Mouse (Mus musculus): ENCODE data around the gene Abcb4. TPM values are rescaled to one million over a fixed set of nuclear protein-coding genes. Genes with fewer than 3 reads are reported as not detected.
A peak's percentile ranks its signal among the peaks of the same experiment; 100 is the strongest.

Abcb4 gene
- polyA plus RNA-seq, 1 experiment from 2014 or later = not detected

DNA sequence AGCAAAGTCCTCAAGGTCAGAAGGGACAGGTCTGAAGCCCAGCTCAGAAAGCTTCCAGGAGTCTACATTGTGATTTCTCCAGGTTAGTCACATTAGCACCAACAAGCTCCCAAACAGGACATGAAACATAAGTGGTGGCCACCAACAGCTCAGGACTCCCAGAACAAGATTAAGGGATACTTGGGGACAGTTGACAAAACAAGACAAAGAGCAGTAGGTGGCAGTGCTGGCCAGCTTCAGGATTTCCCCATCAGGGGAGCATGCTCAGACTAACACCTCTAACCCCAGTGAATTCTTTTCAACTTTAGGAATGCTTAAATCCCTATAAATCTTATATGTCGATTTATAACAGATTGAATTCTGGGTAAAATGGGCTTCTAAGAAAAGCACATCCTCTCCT, 25.5 kb upstream of the Abcb4 start:
- no peaks in the 10 kb centered on the region for H3K9me3 ChIP-seq (ENCODE audit: control insufficient read depth, low read length)
- no peaks in the 10 kb centered on the region for H3K36me3 ChIP-seq (ENCODE audit: control insufficient read depth, insufficient read depth, low read length)
- H3K27ac ChIP-seq (ENCODE audit: low read depth, low read length) = no peak overlapping the region
- 0 out of 2 replicates have a peak, but pooled peaks have one; percentile 57 for ATAC-seq (ENCODE audit: low FRiP score, low TSS enrichment)
- no peak overlapping the region for H3K4me2 ChIP-seq (replicated peaks; ENCODE audit: low read depth, low read length)
- H3K4me3 ChIP-seq (ENCODE audit: low read length) = no peak overlapping the region
- H3K9ac ChIP-seq (ENCODE audit: low read depth, low read length) = no peak overlapping the region
- H3K4me1 ChIP-seq (ENCODE audit: control insufficient read depth, insufficient read depth, low read length) = no peaks in the 10 kb centered on the region
- no peaks in the 10 kb centered on the region for H3K27me3 ChIP-seq (ENCODE audit: control insufficient read depth, insufficient read depth, low read length)
- 7% methylated on average over 1 of the region's 1 CpGs for WGBS

DNA sequence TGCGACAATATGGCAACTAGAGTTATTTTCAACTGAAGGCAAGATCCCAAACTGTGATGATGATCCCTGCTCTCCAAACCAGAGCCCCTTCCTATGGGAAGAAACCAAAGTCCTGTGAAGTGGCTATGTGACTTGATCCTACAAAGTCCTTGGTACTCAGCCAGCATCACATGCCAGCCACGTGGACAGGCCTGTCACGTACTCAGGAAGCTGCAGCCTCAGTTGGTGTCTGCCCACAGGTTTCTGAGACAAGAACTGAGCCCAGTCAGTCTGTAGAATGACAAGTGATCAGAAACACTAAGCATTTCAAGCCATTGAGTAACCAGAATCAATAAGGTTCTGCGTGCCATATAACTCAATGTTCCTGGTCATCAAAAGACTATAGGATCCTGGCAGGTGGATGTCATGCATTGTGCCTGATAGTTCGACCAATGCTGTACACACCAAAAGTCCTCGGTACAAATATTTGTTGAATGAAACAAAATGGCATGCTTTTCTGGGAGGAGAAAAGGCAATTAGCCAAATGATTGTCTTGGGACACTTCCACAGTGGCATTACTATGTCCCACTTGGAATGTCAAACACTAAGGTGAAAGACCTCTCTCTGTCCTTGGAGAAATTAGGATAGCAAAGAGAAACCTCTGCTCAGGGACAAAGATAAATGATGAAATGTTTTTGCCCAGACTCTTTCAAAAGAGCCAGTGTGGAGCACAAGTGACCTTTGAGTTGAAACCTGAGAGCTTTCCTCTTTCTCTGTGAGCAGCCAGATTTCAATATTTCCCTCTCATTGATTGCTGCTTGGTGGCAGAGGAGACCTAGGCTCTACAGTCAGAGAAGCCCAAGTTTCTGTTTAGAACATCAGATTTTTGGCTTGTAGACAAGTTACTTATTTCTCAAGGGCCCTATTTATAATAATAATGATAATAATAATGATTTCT, 20.3 kb upstream of the Abcb4 start:
- no peak overlapping the region for H3K4me3 ChIP-seq (ENCODE audit: low read length)
- no peak overlapping the region for H3K4me2 ChIP-seq (replicated peaks; ENCODE audit: low read depth, low read length)
- no peaks in the 10 kb centered on the region for H3K27me3 ChIP-seq (ENCODE audit: control insufficient read depth, insufficient read depth, low read length)
- H3K9me3 ChIP-seq (ENCODE audit: control insufficient read depth, low read length) = no peaks in the 10 kb centered on the region
- 91% methylated on average over 6 of the region's 6 CpGs for WGBS
- no peaks in the 10 kb centered on the region for H3K36me3 ChIP-seq (ENCODE audit: control insufficient read depth, insufficient read depth, low read length)
- H3K27ac ChIP-seq (ENCODE audit: low read depth, low read length) = no peak overlapping the region
- no peak overlapping the region for H3K9ac ChIP-seq (ENCODE audit: low read depth, low read length)
- ATAC-seq (ENCODE audit: low FRiP score, low TSS enrichment) = no peak
- H3K4me1 ChIP-seq (ENCODE audit: control insufficient read depth, insufficient read depth, low read length) = no peaks in the 10 kb centered on the region

GRCm38 (mm10) chr5:8877086-8877485, 16.4 kb upstream of the Abcb4 start:
- WGBS = 80% methylated on average over 2 of the region's 2 CpGs
- Histone ChIP-seq H3K4me3 (ENCODE audit: low read length) (no peak overlapping the region), H3K4me1 (ENCODE audit: control insufficient read depth, insufficient read depth, low read length) (no peaks in the 10 kb centered on the region), H3K36me3 (ENCODE audit: control insufficient read depth, insufficient read depth, low read length) (no peaks in the 10 kb centered on the region), H3K4me2 (replicated peaks; ENCODE audit: low read depth, low read length) (no peak overlapping the region), H3K27ac (ENCODE audit: low read depth, low read length) (no peak overlapping the region), H3K9ac (ENCODE audit: low read depth, low read length) (no peak overlapping the region), H3K9me3 (ENCODE audit: control insufficient read depth, low read length) (no peaks in the 10 kb centered on the region), H3K27me3 (ENCODE audit: control insufficient read depth, insufficient read depth, low read length) (no peaks in the 10 kb centered on the region)
- no peak for ATAC-seq (ENCODE audit: low FRiP score, low TSS enrichment)

DNA sequence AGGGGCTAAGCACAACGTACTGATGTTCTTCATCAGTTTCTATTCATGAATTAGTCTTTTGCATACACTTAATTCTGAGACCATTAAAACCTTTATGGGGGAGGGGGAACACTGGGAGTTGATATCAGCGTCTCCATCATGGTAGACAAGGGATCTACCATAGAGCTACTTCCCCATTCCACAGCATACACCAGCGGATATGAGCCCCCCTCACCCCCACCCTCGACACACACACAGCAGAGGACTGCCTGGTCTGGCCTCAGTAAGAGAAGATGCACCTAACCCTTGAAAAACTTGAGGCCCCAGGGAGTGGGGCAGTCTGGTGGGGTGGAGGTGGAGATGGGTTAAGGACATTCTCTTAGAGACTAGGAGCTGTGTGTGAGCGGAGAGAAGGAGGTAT, 15.7 kb upstream of the Abcb4 start:
- H3K4me2 ChIP-seq (replicated peaks; ENCODE audit: low read depth, low read length) = no peak overlapping the region
- no peak overlapping the region for H3K27ac ChIP-seq (ENCODE audit: low read depth, low read length)
- H3K9ac ChIP-seq (ENCODE audit: low read depth, low read length) = no peak overlapping the region
- no peaks in the 10 kb centered on the region for H3K36me3 ChIP-seq (ENCODE audit: control insufficient read depth, insufficient read depth, low read length)
- H3K27me3 ChIP-seq (ENCODE audit: control insufficient read depth, insufficient read depth, low read length) = no peaks in the 10 kb centered on the region
- no peaks in the 10 kb centered on the region for H3K4me1 ChIP-seq (ENCODE audit: control insufficient read depth, insufficient read depth, low read length)
- H3K9me3 ChIP-seq (ENCODE audit: control insufficient read depth, low read length) = no peaks in the 10 kb centered on the region
- WGBS = 79% methylated on average over 5 of the region's 5 CpGs
- ATAC-seq (ENCODE audit: low FRiP score, low TSS enrichment) = no peak
- H3K4me3 ChIP-seq (ENCODE audit: low read length) = no peak overlapping the region

GRCm38 (mm10) chr5:8885837-8886236, 7.7 kb upstream of the Abcb4 start:
- Histone ChIP-seq H3K4me1 (ENCODE audit: control insufficient read depth, insufficient read depth, low read length) (no peaks in the 10 kb centered on the region), H3K9ac (ENCODE audit: low read depth, low read length) (no peak overlapping the region), H3K4me3 (ENCODE audit: low read length) (no peak overlapping the region), H3K9me3 (ENCODE audit: control insufficient read depth, low read length) (peaks cover 3% of the 10 kb centered on the region; the same call in 1 of the 2 replicates), H3K27ac (ENCODE audit: low read depth, low read length) (no peak overlapping the region), H3K36me3 (ENCODE audit: control insufficient read depth, insufficient read depth, low read length) (no peaks in the 10 kb centered on the region), H3K27me3 (ENCODE audit: control insufficient read depth, insufficient read depth, low read length) (no peaks in the 10 kb centered on the region), H3K4me2 (replicated peaks; ENCODE audit: low read depth, low read length) (no peak overlapping the region)
- 79% methylated on average over 2 of the region's 2 CpGs for whole genome bisulfite sequencing
- no peak for ATAC-seq (ENCODE audit: low FRiP score, low TSS enrichment)

DNA sequence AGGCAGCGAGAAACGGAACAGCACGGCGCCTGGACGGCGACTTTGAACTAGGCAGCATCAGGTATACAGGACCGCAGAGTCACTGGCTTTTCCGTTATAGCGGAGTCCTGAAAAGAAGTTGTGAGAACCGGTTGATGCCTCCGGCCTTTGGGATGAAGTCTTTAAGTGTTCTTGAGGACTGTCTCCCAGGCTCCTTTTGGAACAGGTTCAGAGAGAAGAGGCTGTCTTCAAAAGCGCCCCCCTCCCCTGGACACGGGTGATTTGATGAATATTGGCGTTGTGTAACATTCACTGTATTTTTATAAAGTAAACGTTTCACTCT, 548 bp downstream of the Abcb4 start:
- H3K27ac ChIP-seq (ENCODE audit: low read depth, low read length) = no peak overlapping the region
- H3K4me2 ChIP-seq (replicated peaks; ENCODE audit: low read depth, low read length) = peak overlapping the region; percentile 97
- H3K9ac ChIP-seq (ENCODE audit: low read depth, low read length) = peak overlapping the region; percentile 52
- H3K36me3 ChIP-seq (ENCODE audit: control insufficient read depth, insufficient read depth, low read length) = no peaks in the 10 kb centered on the region
- H3K4me1 ChIP-seq (ENCODE audit: control insufficient read depth, insufficient read depth, low read length) = peaks cover 11% of the 10 kb centered on the region; the same call in 1 of the 2 replicates
- H3K4me3 ChIP-seq (ENCODE audit: low read length) = peak overlapping the region; percentile 55
- no peak for ATAC-seq (ENCODE audit: low FRiP score, low TSS enrichment)
- peaks cover 3% of the 10 kb centered on the region; the same call in 1 of the 2 replicates for H3K9me3 ChIP-seq (ENCODE audit: control insufficient read depth, low read length)
- peaks cover 11% of the 10 kb centered on the region for H3K27me3 ChIP-seq (ENCODE audit: control insufficient read depth, insufficient read depth, low read length)
- 13% methylated on average over 15 of the region's 15 CpGs for WGBS

- H3K9me3 ChIP-seq (ENCODE audit: control insufficient read depth, low read length) = peaks cover 3% of the 10 kb centered on the region; the same call in 1 of the 2 replicates
- peaks cover 11% of the 10 kb centered on the region for H3K27me3 ChIP-seq (ENCODE audit: control insufficient read depth, insufficient read depth, low read length)
- peaks cover 11% of the 10 kb centered on the region; the same call in 1 of the 2 replicates for H3K4me1 ChIP-seq (ENCODE audit: control insufficient read depth, insufficient read depth, low read length)
- H3K4me3 ChIP-seq (ENCODE audit: low read length) = no peak overlapping the region
- no peak overlapping the region for H3K9ac ChIP-seq (ENCODE audit: low read depth, low read length)
- H3K27ac ChIP-seq (ENCODE audit: low read depth, low read length) = no peak overlapping the region
- 60% methylated on average over 15 of the region's 15 CpGs for WGBS
- no peak overlapping the region for H3K4me2 ChIP-seq (replicated peaks; ENCODE audit: low read depth, low read length)
- no peak for ATAC-seq (ENCODE audit: low FRiP score, low TSS enrichment)
- no peaks in the 10 kb centered on the region for H3K36me3 ChIP-seq (ENCODE audit: control insufficient read depth, insufficient read depth, low read length)
Observed at GRCm38 (mm10) chr5:8894641-8895490, 1.3 kb downstream of the Abcb4 start.

DNA sequence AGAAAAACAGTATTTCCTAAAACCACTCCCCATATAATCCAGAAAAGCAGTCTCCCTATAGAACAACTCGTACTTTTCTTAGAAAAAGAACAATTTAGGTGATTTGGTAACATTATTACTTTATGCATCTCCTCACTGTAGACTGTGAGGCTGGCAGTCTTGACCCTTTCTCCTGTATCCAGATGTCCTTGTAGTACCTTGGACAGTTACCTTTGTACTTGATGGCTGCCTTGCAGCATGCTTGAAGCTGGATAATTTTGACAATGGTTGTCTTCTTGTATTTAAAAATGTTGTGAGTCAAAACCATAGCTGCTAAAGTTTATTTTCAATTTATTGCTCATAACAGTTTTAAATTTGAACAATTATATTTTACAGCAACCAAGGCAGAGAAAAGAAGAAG, 2.7 kb downstream of the Abcb4 start:
- Histone ChIP-seq H3K9me3 (ENCODE audit: control insufficient read depth, low read length) (no peaks in the 10 kb centered on the region), H3K9ac (ENCODE audit: low read depth, low read length) (no peak overlapping the region), H3K4me2 (replicated peaks; ENCODE audit: low read depth, low read length) (no peak overlapping the region), H3K27me3 (ENCODE audit: control insufficient read depth, insufficient read depth, low read length) (peaks cover 11% of the 10 kb centered on the region), H3K27ac (ENCODE audit: low read depth, low read length) (no peak overlapping the region), H3K36me3 (ENCODE audit: control insufficient read depth, insufficient read depth, low read length) (no peaks in the 10 kb centered on the region), H3K4me3 (ENCODE audit: low read length) (no peak overlapping the region), H3K4me1 (ENCODE audit: control insufficient read depth, insufficient read depth, low read length) (peaks cover 11% of the 10 kb centered on the region; the same call in 1 of the 2 replicates)
- no peak for ATAC-seq (ENCODE audit: low FRiP score, low TSS enrichment)
- 74% methylated on average over 1 of the region's 1 CpGs for WGBS

Measured in kidney, embryonic 14.5 days (tissue).